In genomic region chr1:89739775-89740099, GRCm38 (mm10) we compare ENCODE assay signal across 31 mouse cellular contexts.
DNase-seq lines count a peak whose midpoint lies in the region; ATAC-seq and TF ChIP-seq lines count a peak whose summit lies in the region.
"Had no signal": no experiment of that assay in that cellular context is flagged by ENCODE, and none has a peak within 500 bp of the region (broad histone marks: within the 10 kb centered on the region; RNA-seq: fewer than 3 reads in every experiment).

No protein-coding gene starts in this region.

- peak overlapping the region; percentile 70 for H3K27ac ChIP-seq in hindbrain, embryonic 13.5 days
- H3K27ac ChIP-seq in hindbrain, postnatal 0 days, result no peak overlapping the region
- no peak overlapping the region; the same call in 1 of the 2 replicates for H3K27ac ChIP-seq in forebrain, embryonic 15.5 days (replicated peaks)
- H3K27ac ChIP-seq in midbrain, embryonic 12.5 days (replicated peaks), result peak overlapping the region; percentile 44; the same call in 1 of the 2 replicates
- no peak overlapping the region for H3K27ac ChIP-seq in midbrain, postnatal 0 days (ENCODE audit: low read depth, low read length)
- H3K27ac ChIP-seq: embryonic facial prominence, embryonic 12.5 days; heart, embryonic 10.5 days; heart, embryonic 15.5 days; liver, embryonic 15.5 days; neural tube, embryonic 12.5 days; stomach, postnatal 0 days had no signal

- no peak overlapping the region for H3K4me3 ChIP-seq in hindbrain, embryonic 13.5 days
- no peak overlapping the region for H3K4me3 ChIP-seq in hindbrain, postnatal 0 days (ENCODE audit: low read length)
- H3K4me3 ChIP-seq in forebrain, embryonic 15.5 days, result no peak overlapping the region
- H3K4me3 ChIP-seq in midbrain, embryonic 12.5 days, result no peak overlapping the region
- no peak overlapping the region for H3K4me3 ChIP-seq in midbrain, postnatal 0 days (ENCODE audit: low read depth, low read length)
- H3K4me3 ChIP-seq: embryonic facial prominence, embryonic 12.5 days; heart, embryonic 10.5 days; heart, embryonic 15.5 days; liver, embryonic 15.5 days; myocyte; neural tube, embryonic 12.5 days had no signal

- peaks cover 44% of the 10 kb centered on the region for H3K4me1 ChIP-seq in hindbrain, embryonic 13.5 days (replicated peaks)
- H3K4me1 ChIP-seq in hindbrain, postnatal 0 days (ENCODE audit: insufficient read depth, low read length), result peaks cover 9% of the 10 kb centered on the region
- peaks cover 22% of the 10 kb centered on the region for H3K4me1 ChIP-seq in forebrain, embryonic 15.5 days
- peaks cover 20% of the 10 kb centered on the region for H3K4me1 ChIP-seq in midbrain, embryonic 12.5 days
- H3K4me1 ChIP-seq in midbrain, postnatal 0 days (ENCODE audit: insufficient read depth, low read length), result peaks cover 14% of the 10 kb centered on the region; the same call in 1 of the 2 replicates
- H3K4me1 ChIP-seq: liver, embryonic 15.5 days had no signal

- no peak overlapping the region for H3K9ac ChIP-seq in hindbrain, embryonic 13.5 days
- no peak overlapping the region for H3K9ac ChIP-seq in hindbrain, postnatal 0 days (replicated peaks; ENCODE audit: low read length)
- no peak overlapping the region for H3K9ac ChIP-seq in forebrain, embryonic 15.5 days (replicated peaks)
- H3K9ac ChIP-seq in midbrain, embryonic 12.5 days (replicated peaks), result no peak overlapping the region
- no peak overlapping the region for H3K9ac ChIP-seq in midbrain, postnatal 0 days (replicated peaks; ENCODE audit: low read length, poor library complexity, severe bottlenecking)
- H3K9ac ChIP-seq: embryonic facial prominence, embryonic 12.5 days; heart, embryonic 15.5 days; liver, embryonic 15.5 days; lung, embryonic 14.5 days; neural tube, embryonic 12.5 days had no signal

- peaks cover 31% of the 10 kb centered on the region for H3K27me3 ChIP-seq in hindbrain, embryonic 13.5 days
- H3K27me3 ChIP-seq in hindbrain, postnatal 0 days (ENCODE audit: insufficient read depth, low read length), result no peaks in the 10 kb centered on the region
- peaks cover 68% of the 10 kb centered on the region for H3K27me3 ChIP-seq in forebrain, embryonic 15.5 days
- peaks cover 48% of the 10 kb centered on the region for H3K27me3 ChIP-seq in midbrain, embryonic 12.5 days
- H3K27me3 ChIP-seq in midbrain, postnatal 0 days (ENCODE audit: insufficient read depth, low read length), result no peaks in the 10 kb centered on the region
- H3K27me3 ChIP-seq: embryonic facial prominence, embryonic 12.5 days; heart, embryonic 15.5 days; liver, embryonic 15.5 days; neural tube, embryonic 12.5 days had no signal

- no peak for TF ChIP-seq CTCF in hindbrain, postnatal 0 days (IDR thresholded peaks at IDR 0.05; ENCODE audit: low read depth)
- TF ChIP-seq CTCF in midbrain, postnatal 0 days (IDR thresholded peaks at IDR 0.05), result no peak

- H3K36me3 ChIP-seq in hindbrain, embryonic 13.5 days, result peaks cover 22% of the 10 kb centered on the region
- H3K36me3 ChIP-seq in hindbrain, postnatal 0 days (ENCODE audit: insufficient read depth, low read length), result peaks cover 16% of the 10 kb centered on the region
- 0 out of 2 replicates have a peak, but pooled peaks cover under 1% of the 10 kb centered on the region for H3K36me3 ChIP-seq in forebrain, embryonic 15.5 days
- peaks cover 18% of the 10 kb centered on the region; the same call in 1 of the 2 replicates for H3K36me3 ChIP-seq in midbrain, embryonic 12.5 days
- H3K36me3 ChIP-seq in midbrain, postnatal 0 days (ENCODE audit: insufficient read depth, low read length), result peaks cover 20% of the 10 kb centered on the region
- H3K36me3 ChIP-seq: embryonic facial prominence, embryonic 12.5 days; heart, embryonic 15.5 days; liver, embryonic 15.5 days had no signal

- ATAC-seq in hindbrain, embryonic 13.5 days (ENCODE audit: low FRiP score), result no peak
- ATAC-seq in hindbrain, postnatal 0 days, result no peak
- ATAC-seq in forebrain, embryonic 15.5 days (replicated peaks), result peak; percentile 60; the same call in 1 of the 2 replicates
- ATAC-seq in midbrain, embryonic 12.5 days (ENCODE audit: low FRiP score, low read depth), result peak; percentile 77
- ATAC-seq in midbrain, postnatal 0 days (ENCODE audit: low FRiP score), result peak; percentile 32; the same call in 1 of the 2 replicates
- ATAC-seq: activated CD4-positive, CD25-positive, alpha-beta regulatory T cell, adult 4 months; intestine, postnatal 0 days had no signal

- WGBS in hindbrain, embryonic 13.5 days, result 9% methylated on average over 3 of the region's 3 CpGs
- 13% methylated on average over 3 of the region's 3 CpGs for WGBS in hindbrain, postnatal 0 days
- WGBS in forebrain, embryonic 15.5 days, result 3% methylated on average over 3 of the region's 3 CpGs
- 13% methylated on average over 3 of the region's 3 CpGs for WGBS in midbrain, embryonic 12.5 days
- 9% methylated on average over 3 of the region's 3 CpGs for WGBS in midbrain, postnatal 0 days

- no peaks in the 10 kb centered on the region for H3K9me3 ChIP-seq in hindbrain, embryonic 13.5 days
- no peaks in the 10 kb centered on the region for H3K9me3 ChIP-seq in hindbrain, postnatal 0 days (ENCODE audit: low read length)
- H3K9me3 ChIP-seq in forebrain, embryonic 15.5 days, result no peaks in the 10 kb centered on the region
- H3K9me3 ChIP-seq in midbrain, embryonic 12.5 days, result no peaks in the 10 kb centered on the region
- no peaks in the 10 kb centered on the region for H3K9me3 ChIP-seq in midbrain, postnatal 0 days (ENCODE audit: low read length)
- H3K9me3 ChIP-seq: embryonic facial prominence, embryonic 12.5 days; heart, embryonic 10.5 days; heart, embryonic 15.5 days; liver, embryonic 15.5 days; neural tube, embryonic 12.5 days had no signal

- H3K4me2 ChIP-seq in hindbrain, embryonic 13.5 days, result no peak overlapping the region
- no peak overlapping the region for H3K4me2 ChIP-seq in hindbrain, postnatal 0 days (ENCODE audit: low read depth, low read length)
- H3K4me2 ChIP-seq in forebrain, embryonic 15.5 days (replicated peaks), result no peak overlapping the region
- no peak overlapping the region for H3K4me2 ChIP-seq in midbrain, embryonic 12.5 days (replicated peaks)
- no peak overlapping the region for H3K4me2 ChIP-seq in midbrain, postnatal 0 days (ENCODE audit: low read depth, low read length, poor library complexity, severe bottlenecking)
- H3K4me2 ChIP-seq: embryonic facial prominence, embryonic 12.5 days; heart, embryonic 15.5 days; liver, embryonic 15.5 days; lung, embryonic 14.5 days; neural tube, embryonic 12.5 days had no signal

- no peak for DNase-seq in hindbrain, postnatal 0 days (ENCODE audit: low spot score)
- no peak for DNase-seq in midbrain, postnatal 0 days (ENCODE audit: low spot score)
- DNase-seq in retina, embryonic 14.5 days (ENCODE audit: low spot score), result no peak
- DNase-seq in T-cell, adult 2 months (ENCODE audit: low spot score), result no peak
- DNase-seq: adrenal gland, adult 2 months; B cell, adult 2 months; cerebellum, adult 8-10 months; cerebellum, postnatal 25 days; gastrocnemius, postnatal 10 days; heart, adult 11 months; heart, postnatal 36 days; kidney, adult 9 months; kidney, postnatal 10 days; layer of hippocampus, adult 9-11 months; lung, embryonic 14.5 days; lung, postnatal 14 days; right cerebral cortex, postnatal 4 days; thymus, adult 18-20 months; thymus, postnatal 25 days had no signal

Comparison
In these comparisons a context has a peak if more than half of its experiments do, and no peak if none do; other contexts are left out.
1. H3K27ac ChIP-seq: peak in hindbrain, embryonic 13.5 days (single experiment) and midbrain, embryonic 12.5 days (single experiment); none in hindbrain, postnatal 0 days (single experiment), forebrain, embryonic 15.5 days (single experiment) and midbrain, postnatal 0 days (single experiment).
2. ATAC-seq: peak in forebrain, embryonic 15.5 days (single experiment), midbrain, embryonic 12.5 days (single experiment) and midbrain, postnatal 0 days (single experiment); none in hindbrain, embryonic 13.5 days (single experiment) and hindbrain, postnatal 0 days (single experiment).